7 mouse cellular contexts compared by ENCODE assay signal in genomic region chr17:83860968-83861367, GRCm38 (mm10). TPM values are rescaled to one million over a fixed set of nuclear protein-coding genes. Genes with fewer than 3 reads are reported as not detected.
DNase-seq lines count a peak whose midpoint lies in the region; ATAC-seq and TF ChIP-seq lines count a peak whose summit lies in the region.
"Not testable (repeated sequence)": the region's sequence is repeated elsewhere in the genome, so short reads cannot be mapped to it uniquely, and the experiment has no call there.

No protein-coding gene starts in this region.

- TF ChIP-seq CTCF in lung, postnatal 0 days (IDR thresholded peaks at IDR 0.05) = not testable (repeated sequence)

- peaks cover 12% of the 10 kb centered on the region for H3K27me3 ChIP-seq in forebrain, embryonic 12.5 days
- H3K27me3 ChIP-seq in heart, embryonic 15.5 days; intestine, embryonic 16.5 days (replicated peaks; ENCODE audit: control insufficient read depth, insufficient read depth, low read length); limb, embryonic 15.5 days; lung, postnatal 0 days (replicated peaks; ENCODE audit: insufficient read depth, low read length); neural tube, embryonic 13.5 days: not testable (repeated sequence)

- H3K36me3 ChIP-seq in forebrain, embryonic 12.5 days (replicated peaks); heart, embryonic 15.5 days; intestine, embryonic 16.5 days (ENCODE audit: control insufficient read depth, insufficient read depth, low read length); limb, embryonic 15.5 days; lung, postnatal 0 days (ENCODE audit: insufficient read depth, low read length); neural tube, embryonic 13.5 days: not testable (repeated sequence)

- H3K4me2 ChIP-seq in forebrain, embryonic 12.5 days = not testable (repeated sequence)
- H3K4me2 ChIP-seq in heart, embryonic 15.5 days = peak overlapping the region; percentile 76
- peak overlapping the region; percentile 71; the same call in 1 of the 2 replicates for H3K4me2 ChIP-seq in intestine, embryonic 16.5 days (ENCODE audit: low read depth, low read length)
- peak overlapping the region; percentile 79; the same call in 1 of the 2 replicates for H3K4me2 ChIP-seq in limb, embryonic 15.5 days
- H3K4me2 ChIP-seq in lung, postnatal 0 days (replicated peaks; ENCODE audit: low read depth, low read length) = peak overlapping the region; percentile 78; the same call in 1 of the 2 replicates
- H3K4me2 ChIP-seq in neural tube, embryonic 13.5 days = peak overlapping the region; percentile 71

- not testable (repeated sequence) for H3K9ac ChIP-seq in forebrain, embryonic 12.5 days; intestine, embryonic 16.5 days (ENCODE audit: low read depth, low read length); limb, embryonic 15.5 days; lung, postnatal 0 days (replicated peaks; ENCODE audit: low read depth); neural tube, embryonic 13.5 days
- H3K9ac ChIP-seq in heart, embryonic 15.5 days = peak overlapping the region; percentile 88

- not testable (repeated sequence) for ATAC-seq in forebrain, embryonic 12.5 days (ENCODE audit: low FRiP score); heart, embryonic 15.5 days (replicated peaks; ENCODE audit: insufficient number of reproducible peaks, insufficient read depth, low FRiP score, low read depth); intestine, embryonic 16.5 days; limb, embryonic 15.5 days (ENCODE audit: insufficient number of reproducible peaks, low FRiP score, low TSS enrichment, low read depth); lung, postnatal 0 days; neural tube, embryonic 13.5 days (ENCODE audit: low read depth)

- not testable (repeated sequence) for TF ChIP-seq EP300 in lung, postnatal 0 days (IDR thresholded peaks at IDR 0.05)

- peak overlapping the region; percentile 88 for H3K4me3 ChIP-seq in brown adipose tissue, adult 24 weeks (ENCODE audit: insufficient read depth, low read depth, low read length)
- H3K4me3 ChIP-seq in forebrain, embryonic 12.5 days (replicated peaks) = peak overlapping the region; percentile 74
- H3K4me3 ChIP-seq in heart, embryonic 15.5 days = peak overlapping the region; percentile 87
- peak overlapping the region; percentile 79 for H3K4me3 ChIP-seq in intestine, embryonic 16.5 days (ENCODE audit: low read length)
- H3K4me3 ChIP-seq in limb, embryonic 15.5 days = peak overlapping the region; percentile 79
- H3K4me3 ChIP-seq in lung, postnatal 0 days (ENCODE audit: low read depth, low read length) = peak overlapping the region; percentile 75
- peak overlapping the region; percentile 62 for H3K4me3 ChIP-seq in neural tube, embryonic 13.5 days

- not testable (repeated sequence) for H3K4me1 ChIP-seq in brown adipose tissue, adult 24 weeks (ENCODE audit: control insufficient read depth, insufficient read depth, insufficient read length, low read length); forebrain, embryonic 12.5 days; heart, embryonic 15.5 days (replicated peaks); intestine, embryonic 16.5 days (ENCODE audit: control insufficient read depth, insufficient read depth, low read length); limb, embryonic 15.5 days; lung, postnatal 0 days (ENCODE audit: insufficient read depth, low read depth, low read length); neural tube, embryonic 13.5 days (replicated peaks)

- peak overlapping the region; percentile 95 for H3K27ac ChIP-seq in brown adipose tissue, adult 24 weeks (replicated peaks; ENCODE audit: low read depth, low read length)
- not testable (repeated sequence) for H3K27ac ChIP-seq in forebrain, embryonic 12.5 days; heart, embryonic 15.5 days; intestine, embryonic 16.5 days (ENCODE audit: low read length); lung, postnatal 0 days (ENCODE audit: low read length)
- H3K27ac ChIP-seq in limb, embryonic 15.5 days = peak overlapping the region; percentile 97; the same call in 1 of the 2 replicates
- peak overlapping the region; percentile 88; the same call in 1 of the 2 replicates for H3K27ac ChIP-seq in neural tube, embryonic 13.5 days (replicated peaks)

- not testable (repeated sequence) for DNase-seq in lung, postnatal 0 days (ENCODE audit: low spot score)

- 61% methylated on average over 8 of the region's 8 CpGs for WGBS in forebrain, embryonic 12.5 days
- WGBS in heart, embryonic 15.5 days = 66% methylated on average over 8 of the region's 8 CpGs
- 75% methylated on average over 8 of the region's 8 CpGs for WGBS in intestine, embryonic 16.5 days
- 62% methylated on average over 8 of the region's 8 CpGs for WGBS in limb, embryonic 15.5 days
- WGBS in lung, postnatal 0 days = 71% methylated on average over 8 of the region's 8 CpGs
- 63% methylated on average over 8 of the region's 8 CpGs for WGBS in neural tube, embryonic 13.5 days

- H3K9me3 ChIP-seq in forebrain, embryonic 12.5 days; heart, embryonic 15.5 days (replicated peaks); intestine, embryonic 16.5 days (ENCODE audit: control insufficient read depth, low read length); limb, embryonic 15.5 days; lung, postnatal 0 days (ENCODE audit: low read length); neural tube, embryonic 13.5 days: not testable (repeated sequence)

RNA-seq across cellular contexts. Expression of gene Haao, which starts 13.2 kb away (rescaled TPM):
- not detected in 2 replicates for polyA plus RNA-seq in brown adipose tissue, adult 24 weeks (2012; ENCODE audit: insufficient read depth, insufficient read length, missing spikeins)
- not detected in 2 replicates for polyA plus RNA-seq in forebrain, embryonic 12.5 days (2016; fragmentation: Nextera tagmentation; extraction: Ambion mirVana)
- polyA plus RNA-seq in heart, embryonic 15.5 days (2015; fragmentation: Nextera tagmentation; extraction: Ambion mirVana) = 0.25 and 2.0 TPM in 2 replicates
- polyA plus RNA-seq in intestine, embryonic 16.5 days (2015; fragmentation: Nextera tagmentation; extraction: Ambion mirVana) = 1.5 and 2.3 TPM in 2 replicates
- polyA plus RNA-seq in limb, embryonic 15.5 days (2015; fragmentation: Nextera tagmentation; extraction: Ambion mirVana) = 1.4 and 2.2 TPM in 2 replicates
- 1.1 and 1.6 TPM in 2 replicates for polyA plus RNA-seq in lung, postnatal 0 days (2015; fragmentation: Nextera tagmentation; extraction: Ambion mirVana)
- polyA plus RNA-seq in neural tube, embryonic 13.5 days (2015; fragmentation: Nextera tagmentation; extraction: Ambion mirVana) = not detected in 2 replicates
